Mouse (Mus musculus) stomach, embryonic 14.5 days (tissue): ENCODE measurements around the gene Gm47791. TPM values are rescaled to one million over a fixed set of nuclear protein-coding genes. Genes with fewer than 3 reads are reported as not detected.

Source experiments
- ATAC-seq: fragments of 200-750 bp; cut with Nextera tagmentation; 2 replicates; pipeline ENCODE4 v1.8.0; 2017; ENCODE audit warnings: low read depth, moderate TSS enrichment; ENCODE audit not compliant: insufficient number of reproducible peaks, insufficient read depth, low FRiP score
- H3K27ac ChIP-seq: fragments of 300-500 bp; sonication (generic); 2 replicates; pipeline ENCODE4 v1.5.1; 2014; ENCODE audit warnings: mild to moderate bottlenecking, low read length, moderate library complexity, mixed read lengths
- H3K27me3 ChIP-seq: fragments of 300-500 bp; sonication (generic); 2 replicates; pipeline ENCODE4 v1.6.1; 2014; ENCODE audit warnings: low read length, control low read depth, mixed read lengths; ENCODE audit not compliant: control insufficient read depth, insufficient read depth
- H3K36me3 ChIP-seq: fragments of 300-500 bp; sonication (generic); 2 replicates; pipeline ENCODE4 v1.6.1; 2014; ENCODE audit warnings: mild to moderate bottlenecking, control low read depth, low read length, moderate library complexity, mixed read lengths; ENCODE audit not compliant: control insufficient read depth, insufficient read depth
- H3K4me1 ChIP-seq: fragments of 300-500 bp; sonication (generic); 2 replicates; pipeline ENCODE4 v1.6.1; 2014; ENCODE audit warnings: low read length, control low read depth, mixed read lengths; ENCODE audit not compliant: control insufficient read depth, insufficient read depth
- H3K4me2 ChIP-seq: fragments of 300-500 bp; sonication (generic); replicated peaks from 2 replicates; pipeline ENCODE4 v1.6.1; 2014; ENCODE audit warnings: low read depth, low read length, control low read depth
- H3K4me3 ChIP-seq: fragments of 300-500 bp; sonication (generic); 2 replicates; pipeline ENCODE4 v1.5.1; 2014; ENCODE audit warnings: low read depth, low read length, control low read depth
- H3K9ac ChIP-seq: fragments of 300-500 bp; sonication (generic); replicated peaks from 2 replicates; pipeline ENCODE4 v1.6.1; 2014; ENCODE audit warnings: low read depth, mild to moderate bottlenecking, control low read depth, low read length, moderate library complexity, mixed read lengths
- H3K9me3 ChIP-seq: fragments of 300-500 bp; sonication (generic); 2 replicates; pipeline ENCODE4 v1.6.1; 2016; ENCODE audit warnings: low read depth, low read length, control low read depth; ENCODE audit not compliant: control insufficient read depth
- WGBS: fragments of 180-500 bp; shearing (Covaris S2); extraction: QIAGEN DNeasy Blood & Tissue Kit; methylation state at CpG from one replicate; pipeline ENCODE4 v1.1.7; 2014; 5-methylcytosine and 5-hydroxymethylcytosine counted together
- polyA plus RNA-seq: library from polyadenylated mRNA; unstranded; fragments of >200 nt; fragmentation: Nextera tagmentation; extraction: Ambion mirVana; gene quantifications from 2 replicates; pipeline ENCODE4 v1.2.1, GENCODE M21; 2014

Gene Gm47791
- polyA plus RNA-seq, 1 experiment from 2014 or later, result not detected

- ATAC-seq, result no peak
- no peaks in the 10 kb centered on the region for H3K27me3 ChIP-seq
- H3K36me3 ChIP-seq, result no peaks in the 10 kb centered on the region
- H3K9me3 ChIP-seq, result no peaks in the 10 kb centered on the region
- 70% methylated on average over 2 of the region's 2 CpGs for WGBS
- no peak overlapping the region for H3K27ac ChIP-seq
- no peak overlapping the region for H3K9ac ChIP-seq
- H3K4me2 ChIP-seq, result no peak overlapping the region
- H3K4me3 ChIP-seq, result no peak overlapping the region
- no peaks in the 10 kb centered on the region for H3K4me1 ChIP-seq
Measured at GRCm38 (mm10) chr1:82795211-82795610, 24.2 kb upstream of the Gm47791 start.

GRCm38 (mm10) chr1:82793986-82794385, 22.9 kb upstream of the Gm47791 start:
- Histone ChIP-seq H3K36me3 (no peaks in the 10 kb centered on the region), H3K9ac (no peak overlapping the region), H3K27me3 (no peaks in the 10 kb centered on the region), H3K9me3 (no peaks in the 10 kb centered on the region), H3K4me3 (no peak overlapping the region), H3K4me1 (no peaks in the 10 kb centered on the region), H3K27ac (no peak overlapping the region), H3K4me2 (no peak overlapping the region)
- 65% methylated on average over 4 of the region's 4 CpGs for WGBS
- no peak for ATAC-seq

GRCm38 (mm10) chr1:82793110-82793509, 22.1 kb upstream of the Gm47791 start:
- H3K27ac ChIP-seq, result no peak overlapping the region
- H3K9me3 ChIP-seq, result no peaks in the 10 kb centered on the region
- H3K36me3 ChIP-seq, result no peaks in the 10 kb centered on the region
- no peak for ATAC-seq
- H3K4me2 ChIP-seq, result no peak overlapping the region
- H3K4me3 ChIP-seq, result no peak overlapping the region
- H3K27me3 ChIP-seq, result no peaks in the 10 kb centered on the region
- no peaks in the 10 kb centered on the region for H3K4me1 ChIP-seq
- 79% methylated on average over 3 of the region's 3 CpGs for WGBS
- no peak overlapping the region for H3K9ac ChIP-seq

GRCm38 (mm10) chr1:82792238-82792637, 21.2 kb upstream of the Gm47791 start:
- no peak overlapping the region for H3K4me2 ChIP-seq
- no peak overlapping the region for H3K4me3 ChIP-seq
- H3K9ac ChIP-seq, result no peak overlapping the region
- H3K9me3 ChIP-seq, result no peaks in the 10 kb centered on the region
- ATAC-seq, result no peak
- 93% methylated on average over 6 of the region's 6 CpGs for WGBS
- no peaks in the 10 kb centered on the region for H3K27me3 ChIP-seq
- no peak overlapping the region for H3K27ac ChIP-seq
- H3K4me1 ChIP-seq, result 0 out of 2 replicates have a peak, but pooled peaks cover 5% of the 10 kb centered on the region
- H3K36me3 ChIP-seq, result no peaks in the 10 kb centered on the region

GRCm38 (mm10) chr1:82791105-82791504, 20.1 kb upstream of the Gm47791 start:
- H3K4me1 ChIP-seq, result 0 out of 2 replicates have a peak, but pooled peaks cover 5% of the 10 kb centered on the region
- WGBS, result 82% methylated on average over 11 of the region's 11 CpGs
- H3K36me3 ChIP-seq, result no peaks in the 10 kb centered on the region
- no peak for ATAC-seq
- no peaks in the 10 kb centered on the region for H3K9me3 ChIP-seq
- no peak overlapping the region for H3K9ac ChIP-seq
- H3K27ac ChIP-seq, result no peak overlapping the region
- no peaks in the 10 kb centered on the region for H3K27me3 ChIP-seq
- no peak overlapping the region for H3K4me3 ChIP-seq
- H3K4me2 ChIP-seq, result no peak overlapping the region

- Histone ChIP-seq H3K9ac (no peak overlapping the region), H3K9me3 (no peaks in the 10 kb centered on the region), H3K36me3 (no peaks in the 10 kb centered on the region), H3K4me2 (no peak overlapping the region), H3K4me3 (no peak overlapping the region), H3K4me1 (0 out of 2 replicates have a peak, but pooled peaks cover 5% of the 10 kb centered on the region), H3K27me3 (no peaks in the 10 kb centered on the region), H3K27ac (no peak overlapping the region)
- ATAC-seq, result no peak
- 57% methylated on average over 7 of the region's 7 CpGs for WGBS
Measured at GRCm38 (mm10) chr1:82788070-82788469, 17.0 kb upstream of the Gm47791 start.

- Histone ChIP-seq H3K9me3 (no peaks in the 10 kb centered on the region), H3K27ac (no peak overlapping the region), H3K4me2 (no peak overlapping the region), H3K9ac (no peak overlapping the region), H3K4me1 (0 out of 2 replicates have a peak, but pooled peaks cover 5% of the 10 kb centered on the region), H3K27me3 (no peaks in the 10 kb centered on the region), H3K4me3 (no peak overlapping the region), H3K36me3 (no peaks in the 10 kb centered on the region)
- 2% methylated on average over 2 of the region's 2 CpGs for WGBS
- ATAC-seq, result peak; percentile 88; the same call in 1 of the 2 replicates
Measured at GRCm38 (mm10) chr1:82787414-82787813, 16.4 kb upstream of the Gm47791 start.

- 63% methylated on average over 6 of the region's 6 CpGs for WGBS
- H3K27me3 ChIP-seq, result no peaks in the 10 kb centered on the region
- H3K9me3 ChIP-seq, result no peaks in the 10 kb centered on the region
- H3K9ac ChIP-seq, result no peak overlapping the region
- 0 out of 2 replicates have a peak, but pooled peaks cover 5% of the 10 kb centered on the region for H3K4me1 ChIP-seq
- no peak for ATAC-seq
- H3K27ac ChIP-seq, result no peak overlapping the region
- no peaks in the 10 kb centered on the region for H3K36me3 ChIP-seq
- H3K4me3 ChIP-seq, result no peak overlapping the region
- no peak overlapping the region for H3K4me2 ChIP-seq
Measured at GRCm38 (mm10) chr1:82785546-82785945, 14.5 kb upstream of the Gm47791 start.

GRCm38 (mm10) chr1:82783559-82783958, 12.5 kb upstream of the Gm47791 start:
- H3K36me3 ChIP-seq, result no peaks in the 10 kb centered on the region
- 73% methylated on average over 3 of the region's 3 CpGs for WGBS
- H3K4me2 ChIP-seq, result no peak overlapping the region
- H3K4me3 ChIP-seq, result no peak overlapping the region
- 0 out of 2 replicates have a peak, but pooled peaks cover 5% of the 10 kb centered on the region for H3K4me1 ChIP-seq
- no peak for ATAC-seq
- H3K9ac ChIP-seq, result no peak overlapping the region
- H3K27ac ChIP-seq, result no peak overlapping the region
- H3K27me3 ChIP-seq, result no peaks in the 10 kb centered on the region
- H3K9me3 ChIP-seq, result no peaks in the 10 kb centered on the region
